Mouse (Mus musculus): Measurements from ENCODE around the gene Nectin1. TPM values are rescaled to one million over a fixed set of nuclear protein-coding genes. Genes with fewer than 3 reads are reported as not detected.

The Nectin1 gene
- total and polyA plus RNA-seq, 3 experiments, result 3.9 to 6.2 TPM; not detected in 1

- no peak overlapping the region for H3K9ac ChIP-seq (ENCODE audit: control insufficient read depth, low read depth, low read length, poor library complexity, severe bottlenecking)
- no peaks in the 10 kb centered on the region for H3K36me3 ChIP-seq (ENCODE audit: control insufficient read depth in 1 of 2, insufficient read depth in 2 of 2, low read length in 2 of 2)
- H3K27ac ChIP-seq (ENCODE audit: control insufficient read depth, low read depth, low read length), result no peak overlapping the region
- no peaks in the 10 kb centered on the region for H3K27me3 ChIP-seq (ENCODE audit: control insufficient read depth in 1 of 2, insufficient read depth in 2 of 2, low read length in 2 of 2)
- H3K79me2 ChIP-seq (ENCODE audit: control insufficient read depth, insufficient read depth, low read length, poor library complexity), result no peaks in the 10 kb centered on the region
- no peak for DNase-seq (ENCODE audit: low read depth, low spot score)
- no peaks in the 10 kb centered on the region for H3K4me1 ChIP-seq (ENCODE audit: control insufficient read depth in 1 of 2, insufficient read depth in 2 of 2, low read length in 2 of 2)
- no peaks in the 10 kb centered on the region for H3K9me3 ChIP-seq (replicated peaks; ENCODE audit: insufficient read depth, low read length)
- TF ChIP-seq SIN3A (IDR thresholded peaks at IDR 0.05; ENCODE audit: low read length) (no peak), MYC (IDR thresholded peaks at IDR 0.05; ENCODE audit: low read depth, low read length) (no peak), TAL1 (IDR thresholded peaks at IDR 0.05; ENCODE audit: low read length) (no peak), SMC3 (IDR thresholded peaks at IDR 0.05; ENCODE audit: low read depth, low read length) (no peak), RCOR1 (IDR thresholded peaks at IDR 0.05; ENCODE audit: low read depth, low read length) (no peak), RAD21 (IDR thresholded peaks at IDR 0.05; ENCODE audit: low read depth, low read length) (no peak), MYB (IDR thresholded peaks at IDR 0.05; ENCODE audit: low read depth, low read length) (no peak), HCFC1 (IDR thresholded peaks at IDR 0.05; ENCODE audit: low read depth, low read length) (no peak), KAT2A (conservative IDR thresholded peaks at IDR 0.05; ENCODE audit: low read depth, low read length) (no peak), UBTF (IDR thresholded peaks at IDR 0.05; ENCODE audit: borderline replicate concordance, insufficient read depth, low read depth, low read length) (no peak), GABPA (IDR thresholded peaks at IDR 0.05; ENCODE audit: low read depth, low read length) (no peak), NELFE (IDR thresholded peaks at IDR 0.05; ENCODE audit: low read depth, low read length) (no peak), TBP (IDR thresholded peaks at IDR 0.05; ENCODE audit: low read depth, low read length) (no peak), ZMIZ1 (IDR thresholded peaks at IDR 0.05; ENCODE audit: low read depth, low read length) (no peak), MAX (IDR thresholded peaks at IDR 0.05; ENCODE audit: low read length) (no peak), JUND (IDR thresholded peaks at IDR 0.05; ENCODE audit: low read depth, low read length) (no peak), MAZ (IDR thresholded peaks at IDR 0.05; ENCODE audit: low read depth, low read length) (no peak), MXI1 (IDR thresholded peaks at IDR 0.05; ENCODE audit: low read depth, low read length) (no peak), EP300 (IDR thresholded peaks at IDR 0.05; ENCODE audit: low read depth in 1 of 2, low read length in 2 of 2) (no peak)
- H3K4me3 ChIP-seq (ENCODE audit: control insufficient read depth in 1 of 2, insufficient read depth in 1 of 2, low read depth in 2 of 2, low read length in 2 of 2), result no peak overlapping the region
Observed at GRCm38 (mm10) chr9:43787591-43787990, 43.8 kb downstream of the Nectin1 start.

- TF ChIP-seq MYB (IDR thresholded peaks at IDR 0.05; ENCODE audit: low read depth, low read length) (no peak), E2F4 (IDR thresholded peaks at IDR 0.05; ENCODE audit: borderline replicate concordance, low read depth, low read length) (no peak), TBP (IDR thresholded peaks at IDR 0.05; ENCODE audit: low read depth, low read length) (no peak), ZC3H11A (IDR thresholded peaks at IDR 0.05; ENCODE audit: low read depth, low read length) (no peak), EP300 (IDR thresholded peaks at IDR 0.05; ENCODE audit: low read depth in 1 of 2, low read length in 2 of 2) (no peak), ZKSCAN1 (IDR thresholded peaks at IDR 0.05; ENCODE audit: low read depth, low read length) (no peak), HCFC1 (IDR thresholded peaks at IDR 0.05; ENCODE audit: low read depth, low read length) (no peak), TCF12 (IDR thresholded peaks at IDR 0.05; ENCODE audit: low read depth, low read length) (no peak), RAD21 (IDR thresholded peaks at IDR 0.05; ENCODE audit: low read depth, low read length) (no peak), POLR2A (IDR thresholded peaks at IDR 0.05; ENCODE audit: control insufficient read depth in 1 of 2, insufficient read depth in 1 of 2, low read depth in 1 of 2, low read length in 2 of 2, poor library complexity in 1 of 2) (no peak)
- Histone ChIP-seq H3K27ac (ENCODE audit: control insufficient read depth, low read depth, low read length) (no peak overlapping the region), H3K4me1 (ENCODE audit: control insufficient read depth in 1 of 2, insufficient read depth in 2 of 2, low read length in 2 of 2) (no peaks in the 10 kb centered on the region), H3K79me2 (ENCODE audit: control insufficient read depth, insufficient read depth, low read length, poor library complexity) (no peaks in the 10 kb centered on the region), H3K9me3 (replicated peaks; ENCODE audit: insufficient read depth, low read length) (no peaks in the 10 kb centered on the region), H3K9ac (ENCODE audit: control insufficient read depth, low read depth, low read length, poor library complexity, severe bottlenecking) (no peak overlapping the region), H3K27me3 (ENCODE audit: control insufficient read depth in 1 of 2, insufficient read depth in 2 of 2, low read length in 2 of 2) (no peaks in the 10 kb centered on the region), H3K4me3 (ENCODE audit: control insufficient read depth in 1 of 2, insufficient read depth in 1 of 2, low read depth in 2 of 2, low read length in 2 of 2) (no peak overlapping the region), H3K36me3 (ENCODE audit: control insufficient read depth in 1 of 2, insufficient read depth in 2 of 2, low read length in 2 of 2) (no peaks in the 10 kb centered on the region)
- DNase-seq (ENCODE audit: low read depth, low spot score), result no peak
Observed at GRCm38 (mm10) chr9:43792681-43793080, 48.9 kb downstream of the Nectin1 start.
